Mouse (Mus musculus) G1E-ER4 (cell line): Measurements from ENCODE around the gene Vmn1r142. TPM values are rescaled to one million over a fixed set of nuclear protein-coding genes. Genes with fewer than 3 reads are reported as not detected.
"Not testable (repeated sequence)": the region's sequence is repeated elsewhere in the genome, so short reads cannot be mapped to it uniquely, and the experiment has no call there.

Source experiments
- GATA1 ChIP-seq: IDR thresholded peaks from one replicate; pipeline ENCODE4 v1.8.0; 2012; ENCODE audit warnings: low read length, inconsistent platforms
- polyA plus RNA-seq: library from polyadenylated mRNA; stranded (reverse); fragments of >175 nt; gene quantifications from 2 replicates; pipeline ENCODE4 v1.2.3, GENCODE M21; 2012

Gene Vmn1r142
- polyA plus RNA-seq = not detected in 2 replicates

- not testable (repeated sequence) for TF ChIP-seq GATA1
Observed at GRCm38 (mm10) chr7:22163935-22164334, at the start of gene Vmn1r142. Gene Vmn1r142, minus strand, starts transcription at chr7:22164035.

DNA sequence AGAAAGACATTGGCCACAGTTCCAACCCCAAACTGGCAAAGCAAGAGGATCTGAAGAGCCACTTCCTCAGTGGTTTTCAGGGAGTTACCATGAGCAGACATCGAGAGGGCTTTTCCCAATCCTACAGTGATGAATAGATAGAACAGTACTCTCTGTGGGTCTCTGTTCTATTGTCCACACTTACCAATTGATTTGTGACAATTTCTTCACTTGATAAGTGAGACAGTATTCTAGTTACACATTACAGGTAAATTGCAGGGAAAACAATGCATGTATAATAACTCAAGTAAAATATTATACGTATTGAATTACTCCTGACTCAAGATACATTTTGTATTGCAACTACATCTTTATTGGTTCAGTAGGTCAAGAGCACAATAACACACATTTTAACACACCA is 37.3 kb upstream of the Vmn1r142 start, which contains the start of gene Gm8653:
Gm8653 (minus strand) TSS at position 101 of the 400 bp plus-strand sequence.
- TF ChIP-seq GATA1 = not testable (repeated sequence)

DNA sequence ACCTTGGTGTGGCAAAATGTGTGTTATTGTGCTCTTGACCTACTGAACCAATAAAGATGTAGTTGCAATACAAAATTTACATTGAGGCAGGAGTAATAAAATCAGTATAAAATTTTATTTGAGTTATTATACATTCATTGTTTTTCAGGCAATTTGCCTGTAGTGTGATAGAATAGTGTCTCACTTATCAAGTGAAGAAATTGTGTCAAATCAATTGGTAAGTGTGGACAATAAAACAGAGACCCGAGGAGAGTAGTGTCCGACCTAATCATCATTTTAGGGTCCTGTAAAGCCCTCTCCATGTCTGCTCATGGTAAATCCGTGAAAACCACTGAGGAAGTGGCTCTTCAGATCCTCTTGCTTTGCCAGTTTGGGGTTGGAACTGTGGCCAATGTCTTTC is 25.2 kb upstream of the Vmn1r142 start, which contains the start of gene Vmn1r143:
Vmn1r143 (plus strand) TSS at position 301 of the 400 bp plus-strand sequence.
- TF ChIP-seq GATA1 = not testable (repeated sequence)

DNA sequence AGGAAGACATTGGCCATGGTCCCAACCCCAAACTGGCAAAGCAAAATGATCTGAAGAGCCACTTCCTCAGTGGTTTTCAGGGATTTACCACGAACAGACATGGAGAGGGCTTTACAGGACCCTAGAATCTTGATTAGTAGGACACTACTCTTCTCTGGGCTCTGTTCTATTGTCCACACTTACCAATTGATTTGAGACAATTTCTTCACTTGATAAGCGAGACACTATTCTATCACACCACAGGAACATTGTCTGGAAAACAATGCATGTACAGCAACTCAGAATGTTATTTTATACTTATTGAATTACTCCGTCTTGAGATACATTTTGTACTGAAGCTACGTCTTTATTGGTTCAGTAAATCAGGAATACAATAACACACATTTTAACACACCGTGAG is 29.2 kb downstream of the Vmn1r142 start, which contains the start of gene Gm10666:
Gm10666 (minus strand) TSS at position 101 of the 400 bp plus-strand sequence.
- not testable (repeated sequence) for TF ChIP-seq GATA1

- TF ChIP-seq GATA1 = not testable (repeated sequence)
Observed at GRCm38 (mm10) chr7:22118145-22118544, 45.7 kb downstream of the Vmn1r142 start, which contains the start of gene Gm16451. Gene Gm16451, minus strand, starts transcription at chr7:22118245.

Other genes with a start within 250 kb of the Vmn1r142 start
- gene Gm5891, start 242.7 kb downstream of the Vmn1r142 start, polyA plus RNA-seq = not detected in 2 replicates
- not detected in 2 replicates for gene Vmn1r137, start 169.4 kb downstream of the Vmn1r142 start, polyA plus RNA-seq
- gene Vmn1r138, start 135.1 kb downstream of the Vmn1r142 start, polyA plus RNA-seq = not detected in 2 replicates
- not detected in 2 replicates for gene Gm6176, start 107.7 kb downstream of the Vmn1r142 start, polyA plus RNA-seq
- gene Vmn1r139, start 95.0 kb downstream of the Vmn1r142 start, polyA plus RNA-seq = not detected in 2 replicates
- gene Gm16451, start 45.8 kb downstream of the Vmn1r142 start, polyA plus RNA-seq = not detected in 2 replicates
- gene Gm10666, start 29.3 kb downstream of the Vmn1r142 start, polyA plus RNA-seq = not detected in 2 replicates
- not detected in 2 replicates for gene Vmn1r143, start 25.3 kb upstream of the Vmn1r142 start, polyA plus RNA-seq
- not detected in 2 replicates for gene Gm8653, start 37.2 kb upstream of the Vmn1r142 start, polyA plus RNA-seq
- gene Gm8453, start 65.4 kb upstream of the Vmn1r142 start, polyA plus RNA-seq = not detected in 2 replicates
- gene Gm4187, start 165.7 kb upstream of the Vmn1r142 start, polyA plus RNA-seq = not detected in 2 replicates
- gene Gm8660, start 207.0 kb upstream of the Vmn1r142 start, polyA plus RNA-seq = not detected in 2 replicates
- not detected in 2 replicates for gene Vmn1r148, start 249.5 kb upstream of the Vmn1r142 start, polyA plus RNA-seq